Mouse (Mus musculus) pancreas, adult 10 weeks (tissue): ENCODE data around the gene Ctf1. TPM values are rescaled to one million over a fixed set of nuclear protein-coding genes. Genes with fewer than 3 reads are reported as not detected.

ENCODE experiments used
- polyA plus RNA-seq: library from polyadenylated mRNA; stranded (reverse); fragments of 350-450 nt; fragmentation: Illumina TruSeq; extraction: RNeasy Lipid Tissue Mini Kit (QIAGEN cat#74804); gene quantifications from one replicate; pipeline ENCODE4 v1.2.3, GENCODE M21; 2015; ENCODE audit warnings: low read depth, low replicate concordance; ENCODE audit not compliant: insufficient read depth

The Ctf1 gene
- polyA plus RNA-seq = 1.5 TPM

DNA sequence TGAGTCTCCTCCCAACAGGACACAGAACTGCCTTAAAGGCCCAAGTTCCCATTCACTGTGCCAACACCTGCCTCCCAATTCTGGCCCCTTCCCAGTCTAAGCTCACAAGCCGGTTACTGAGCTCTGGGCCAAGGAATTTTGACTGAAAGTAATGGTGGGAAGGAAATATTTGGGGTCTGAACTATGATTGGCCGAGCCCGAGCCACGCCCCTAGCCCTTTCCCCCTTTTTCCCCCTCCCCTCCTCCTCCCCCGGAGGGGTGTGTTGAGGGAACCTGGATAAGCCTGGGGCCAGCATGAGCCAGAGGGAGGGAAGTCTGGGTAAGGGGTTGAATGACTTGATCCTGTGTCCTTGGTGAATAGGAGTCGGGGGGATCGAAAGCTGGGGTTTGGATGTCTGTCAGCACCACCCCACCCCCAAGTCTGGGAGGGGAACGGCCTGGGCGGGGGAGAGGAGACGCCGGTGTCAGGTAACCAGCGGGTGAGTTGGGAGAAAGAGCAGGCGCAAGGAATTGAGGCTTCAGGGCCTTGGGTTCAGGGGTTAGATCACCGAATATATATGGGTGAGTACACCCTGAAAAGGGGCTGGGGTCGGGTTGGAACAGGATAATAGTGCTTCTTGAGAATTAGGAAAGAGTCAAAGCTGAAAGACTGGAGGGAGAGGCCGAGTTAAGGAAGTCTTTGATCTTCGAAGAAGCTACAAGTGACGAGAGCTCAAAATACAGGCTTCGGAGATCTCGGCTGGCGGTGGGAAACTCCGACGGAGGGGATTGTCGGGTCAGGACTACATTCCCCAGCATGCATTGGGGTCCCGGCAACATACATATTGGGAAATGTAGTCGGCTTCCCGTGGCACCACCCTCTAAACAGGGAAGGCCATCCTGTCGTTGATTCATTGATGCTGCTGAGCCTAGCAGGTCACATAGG, at the start of gene Ctf1:
Ctf1 (plus strand) TSS at position 276 of the 925 bp plus-strand sequence.

DNA sequence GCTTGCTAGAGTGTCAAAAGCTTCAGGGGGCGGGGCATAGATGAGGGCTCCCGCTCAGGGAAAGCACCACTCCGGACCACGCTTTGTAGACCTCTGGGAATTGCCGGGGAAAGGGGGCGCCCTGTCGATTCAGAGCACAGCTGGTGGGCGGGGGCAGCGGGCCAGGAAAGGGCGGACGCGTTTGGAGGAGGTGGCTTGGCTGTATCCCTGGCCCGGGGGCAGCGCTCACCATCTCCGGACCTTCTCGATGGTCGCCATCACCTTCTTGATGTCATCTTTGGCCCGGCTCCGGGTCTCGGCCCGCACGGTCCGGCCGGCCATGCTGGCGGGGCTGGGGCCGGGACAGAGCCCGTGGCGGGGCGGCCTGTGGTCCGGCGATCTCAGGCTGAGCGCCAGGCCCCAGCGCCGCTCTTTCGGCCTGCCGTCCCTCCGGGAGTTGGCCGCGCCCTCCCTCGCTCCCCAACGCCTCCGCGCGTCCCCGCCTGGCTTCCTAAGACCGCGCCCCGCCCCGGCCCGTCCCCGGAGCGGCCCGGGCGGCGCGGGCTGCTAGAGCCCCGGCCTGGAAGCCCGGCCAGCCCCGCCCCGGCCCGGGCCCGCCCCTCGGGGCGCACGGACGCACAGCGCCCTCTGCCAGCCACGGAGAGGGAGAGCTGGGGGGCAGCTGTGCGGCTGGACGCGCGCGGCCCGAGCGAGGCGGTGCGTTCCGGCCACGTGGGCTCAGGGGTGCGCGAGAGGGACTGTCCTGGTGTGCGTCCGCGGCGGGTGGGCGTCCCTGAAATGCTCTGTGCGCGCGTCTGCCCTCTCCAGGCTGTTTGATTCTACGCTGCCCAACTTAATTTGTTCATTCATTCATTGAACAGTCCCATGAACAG, 4.1 kb upstream of the Ctf1 start, which contains the start of gene Bcl7c:
Bcl7c (minus strand) TSS at position 727 of the 872 bp plus-strand sequence.

DNA sequence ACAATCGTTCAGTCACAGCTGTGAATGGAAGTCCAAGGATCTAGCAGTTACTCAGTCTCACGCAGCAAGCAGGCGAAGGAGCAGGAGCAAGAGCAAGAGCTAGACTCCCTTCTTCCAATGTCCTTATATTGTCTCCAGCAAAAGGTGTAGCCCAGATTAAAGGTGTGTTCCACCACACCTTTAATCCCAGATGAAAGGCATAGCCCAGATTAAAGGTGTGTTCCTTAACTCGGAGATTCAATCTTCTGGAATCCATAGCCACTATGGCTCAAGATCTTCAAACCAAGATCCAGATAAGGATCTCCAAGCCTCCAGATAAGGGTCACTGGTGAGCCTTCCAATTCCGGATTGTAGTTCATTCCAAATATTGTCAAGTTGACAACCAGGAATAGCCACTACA, 19.5 kb downstream of the Ctf1 start, which contains the start of gene Ctf2:
Ctf2 (minus strand) TSS at position 101 of the 400 bp plus-strand sequence.

DNA sequence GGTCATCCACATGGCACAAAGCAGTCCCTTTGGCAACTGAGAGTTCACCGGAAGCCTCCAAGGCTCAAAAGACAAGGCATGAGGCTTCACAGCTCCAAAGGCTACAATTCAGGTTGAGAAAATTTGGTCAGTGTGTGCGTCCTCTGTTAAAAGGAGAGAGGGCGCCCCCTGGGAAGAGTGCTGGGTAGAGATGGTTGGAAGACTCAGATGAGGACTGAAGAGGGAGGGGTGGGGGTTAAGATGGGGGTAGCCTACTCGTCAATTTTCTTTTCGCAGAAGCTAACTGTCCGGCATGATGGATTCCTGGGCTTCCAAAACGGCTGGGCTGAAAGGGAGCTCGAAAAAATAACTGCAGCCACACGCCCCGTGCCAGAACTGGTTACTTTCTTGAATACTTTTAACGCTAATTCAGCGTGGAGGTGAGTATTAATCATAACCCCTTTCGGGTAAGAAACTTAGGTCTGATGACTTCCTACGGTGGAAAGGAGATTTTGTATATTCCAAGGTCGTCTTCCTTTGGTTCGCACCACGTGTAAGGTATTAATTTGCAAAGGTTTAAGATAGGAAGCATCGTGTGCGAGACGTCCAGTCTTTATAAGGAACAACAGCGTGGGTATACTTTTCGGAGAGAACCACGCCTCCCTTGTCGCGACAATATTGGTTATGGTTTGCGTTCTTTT, 32.0 kb downstream of the Ctf1 start, which contains the start of gene Fbxl19:
Fbxl19 (plus strand) TSS at position 178 of the 680 bp plus-strand sequence.

Other genes starting within 250 kb of the Ctf1 start
- 18.9 TPM for gene Fbrs, start 233.5 kb upstream of the Ctf1 start, polyA plus RNA-seq
- gene Srcap, start 200.8 kb upstream of the Ctf1 start, polyA plus RNA-seq = 4.0 TPM
- 13.7 TPM for gene Gm42715, start 193.2 kb upstream of the Ctf1 start, polyA plus RNA-seq
- gene Tmem265, start 151.3 kb upstream of the Ctf1 start, polyA plus RNA-seq = not detected
- gene Phkg2, start 139.4 kb upstream of the Ctf1 start, polyA plus RNA-seq = 33.3 TPM
- gene Ccdc189, start 124.1 kb upstream of the Ctf1 start, polyA plus RNA-seq = 4.7 TPM
- gene Rnf40, start 124.0 kb upstream of the Ctf1 start, polyA plus RNA-seq = 13.6 TPM
- gene Zfp629, start 96.9 kb upstream of the Ctf1 start, polyA plus RNA-seq = 3.3 TPM
- gene Bcl7c, start 3.8 kb upstream of the Ctf1 start, polyA plus RNA-seq = 12.7 TPM
- not detected for gene Ctf2, start 19.4 kb downstream of the Ctf1 start, polyA plus RNA-seq
- 3.7 TPM for gene Fbxl19, start 31.8 kb downstream of the Ctf1 start, polyA plus RNA-seq
- gene Orai3, start 57.1 kb downstream of the Ctf1 start, polyA plus RNA-seq = 5.9 TPM
- gene Setd1a, start 63.9 kb downstream of the Ctf1 start, polyA plus RNA-seq = 5.8 TPM
- gene Gm49388, start 72.9 kb downstream of the Ctf1 start, polyA plus RNA-seq = 1.5 TPM
- 26.3 TPM for gene Hsd3b7, start 87.9 kb downstream of the Ctf1 start, polyA plus RNA-seq
- 32.5 TPM for gene Stx4a, start 111.6 kb downstream of the Ctf1 start, polyA plus RNA-seq
- 0.92 TPM for gene Stx1b, start 111.8 kb downstream of the Ctf1 start, polyA plus RNA-seq
- 6.2 TPM for gene Zfp646, start 163.5 kb downstream of the Ctf1 start, polyA plus RNA-seq
- 0.57 TPM for gene Zfp668, start 164.1 kb downstream of the Ctf1 start, polyA plus RNA-seq
- gene Prss53, start 178.2 kb downstream of the Ctf1 start, polyA plus RNA-seq = 34.6 TPM
- gene Gm21974, start 182.7 kb downstream of the Ctf1 start, polyA plus RNA-seq = not detected
- gene Vkorc1, start 182.9 kb downstream of the Ctf1 start, polyA plus RNA-seq = 46.0 TPM
- 50.9 TPM for gene Bckdk, start 191.3 kb downstream of the Ctf1 start, polyA plus RNA-seq
- 8.2 TPM for gene Kat8, start 199.8 kb downstream of the Ctf1 start, polyA plus RNA-seq
- 37.0 TPM for gene Prss8, start 217.4 kb downstream of the Ctf1 start, polyA plus RNA-seq
- 7.1 TPM for gene Prss36, start 234.0 kb downstream of the Ctf1 start, polyA plus RNA-seq